Mouse (Mus musculus): ENCODE results near the gene Myo15b.
A peak's percentile ranks its signal among the peaks of the same experiment; 100 is the strongest.

Myo15b gene

DNA sequence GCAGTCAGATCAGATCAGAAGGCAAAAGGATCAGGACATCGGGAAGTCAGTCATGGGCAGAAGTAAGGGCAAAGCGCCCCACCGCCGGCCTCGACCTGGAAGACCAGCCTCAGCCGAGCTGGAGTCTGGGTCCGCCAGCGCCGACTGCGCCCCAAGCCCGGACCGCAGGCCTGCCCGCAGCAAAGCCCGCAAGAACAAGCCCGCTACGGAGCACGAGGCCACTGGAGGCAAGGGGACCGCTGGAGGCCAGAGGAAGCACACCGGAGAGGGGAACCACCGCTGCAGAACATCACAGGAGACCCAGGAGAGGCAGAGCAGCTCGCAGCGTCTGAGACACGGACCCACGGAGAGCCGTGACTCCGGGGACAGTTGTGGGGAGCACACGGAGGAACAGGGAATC is at the start of gene Myo15b:
Gene Myo15b, plus strand, starts transcription at position 53 of the 400 bp plus-strand sequence.
- no peak for DNase-seq

DNA sequence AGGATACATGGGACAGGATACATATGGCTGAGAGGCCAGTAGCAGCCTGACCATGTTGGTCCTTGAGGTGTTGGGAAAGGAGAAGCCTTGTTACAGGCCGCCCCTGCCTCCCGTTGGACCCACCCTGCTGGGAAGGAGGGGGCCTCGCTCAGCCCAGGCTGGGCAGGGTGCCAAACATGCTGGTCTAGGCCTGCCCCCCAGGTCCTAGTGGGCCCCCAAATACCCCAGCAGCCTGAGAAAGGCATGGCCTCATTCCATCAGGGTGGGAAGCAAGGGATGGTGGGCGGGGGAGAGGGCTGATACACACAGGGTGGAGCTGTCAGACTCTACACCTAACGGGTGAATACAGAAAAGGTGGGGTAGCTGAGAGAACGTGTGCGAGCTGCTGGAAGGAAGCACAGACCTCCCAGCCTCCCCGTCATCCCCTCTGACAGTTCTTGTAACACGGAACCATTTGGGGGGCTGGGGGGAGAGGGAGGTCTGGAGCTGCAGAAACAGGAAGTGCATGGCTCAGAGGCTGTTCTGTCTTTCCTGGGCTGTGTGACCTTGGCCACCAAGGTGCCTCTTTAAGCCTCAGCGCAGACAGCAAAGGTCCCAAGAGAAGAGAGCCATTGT is 49.4 kb upstream of the Myo15b start:
- DNase-seq, result peak; percentile 97

GRCm38 (mm10) chr11:115809311-115809781 is 48.9 kb upstream of the Myo15b start:
- peak; percentile 99 for DNase-seq

DNA sequence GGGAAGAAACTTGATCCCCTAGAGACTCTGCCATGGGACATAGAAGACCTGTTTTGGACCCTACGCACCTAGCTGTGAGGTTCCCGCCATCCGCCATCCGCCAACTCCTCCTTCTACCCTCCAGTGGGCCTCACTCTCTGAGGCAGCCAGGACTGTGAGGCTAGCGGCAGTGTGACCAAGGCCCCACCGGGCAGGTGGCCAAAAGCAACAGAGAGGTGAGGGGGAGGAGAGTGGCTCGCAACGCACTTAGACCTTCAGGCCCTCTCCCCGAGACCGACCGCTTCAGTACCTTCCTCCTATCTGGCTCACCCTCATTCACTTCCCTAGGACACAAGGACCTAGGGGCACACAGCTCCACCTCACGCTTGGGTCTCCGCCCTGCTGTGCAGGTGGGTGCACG is 47.8 kb upstream of the Myo15b start:
- peak; percentile 98 for DNase-seq

- no peak for DNase-seq
Measured at GRCm38 (mm10) chr11:115811381-115812093, 46.7 kb upstream of the Myo15b start.

GRCm38 (mm10) chr11:115812095-115812494 is 46.1 kb upstream of the Myo15b start:
- DNase-seq, result peak; percentile 98

GRCm38 (mm10) chr11:115812533-115813420 is 45.4 kb upstream of the Myo15b start:
- DNase-seq, result peak; percentile 97

- DNase-seq, result peak; percentile 100
Measured at GRCm38 (mm10) chr11:115813507-115814296, 44.5 kb upstream of the Myo15b start, which contains the start of gene Caskin2. Gene Caskin2, minus strand, starts transcription at chr11:115813639.

- DNase-seq, result peak; percentile 98
Measured at GRCm38 (mm10) chr11:115814605-115815450, 43.4 kb upstream of the Myo15b start, which contains the start of gene Tsen54. Gene Tsen54, plus strand, starts transcription at chr11:115814724.

GRCm38 (mm10) chr11:115817331-115817730 is 40.9 kb upstream of the Myo15b start:
- DNase-seq, result no peak

- DNase-seq, result no peak
Measured at GRCm38 (mm10) chr11:115819915-115820623, 38.1 kb upstream of the Myo15b start.

- DNase-seq, result no peak
Measured at GRCm38 (mm10) chr11:115821001-115821400, 37.2 kb upstream of the Myo15b start.

GRCm38 (mm10) chr11:115823774-115824740 is 34.1 kb upstream of the Myo15b start, which contains the start of gene Llgl2:
Gene Llgl2, plus strand, starts transcription at chr11:115824049.
- peak; percentile 99 for DNase-seq

DNA sequence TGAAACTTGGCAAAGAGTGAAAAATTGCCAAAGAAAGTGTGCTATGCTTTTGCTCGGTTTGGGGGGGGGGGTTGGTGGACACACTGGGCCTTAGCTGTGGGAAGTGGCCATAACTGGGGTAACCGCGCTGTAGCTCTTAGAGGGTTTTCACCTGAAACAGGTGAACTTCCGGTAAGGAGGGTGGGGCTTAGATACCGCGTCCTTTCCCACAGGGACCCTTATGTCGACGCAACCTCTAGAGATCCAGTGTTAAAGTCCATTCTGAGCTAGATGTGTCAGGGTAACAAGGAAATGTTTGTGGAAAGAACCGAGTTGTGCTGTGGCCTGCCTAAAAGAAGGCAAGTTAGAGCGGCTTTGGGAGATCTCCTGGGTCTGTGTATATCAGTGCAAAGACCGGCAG is 33.4 kb upstream of the Myo15b start:
- DNase-seq, result no peak

- DNase-seq, result no peak
Measured at GRCm38 (mm10) chr11:115826487-115826886, 31.7 kb upstream of the Myo15b start.

DNA sequence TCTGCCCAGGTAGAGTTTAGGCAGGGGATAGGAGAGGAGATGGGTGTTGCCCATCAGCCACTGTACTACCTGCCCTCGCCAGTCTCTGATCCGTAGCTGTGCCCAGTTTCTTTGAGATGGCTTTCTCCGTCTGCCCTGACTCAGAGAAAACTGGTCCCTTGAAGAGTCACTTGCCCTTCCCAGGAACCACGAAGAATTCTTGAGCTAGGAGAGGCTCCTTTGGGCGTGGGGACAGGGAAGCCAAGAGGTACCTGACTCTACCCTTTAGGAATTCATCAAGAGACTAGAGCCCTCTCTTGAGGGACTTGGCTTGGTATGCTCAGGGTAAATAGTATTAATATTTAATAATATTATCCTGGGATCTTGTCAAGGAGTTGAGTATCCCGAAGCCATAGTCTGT is 30.6 kb upstream of the Myo15b start:
- DNase-seq, result no peak

DNA sequence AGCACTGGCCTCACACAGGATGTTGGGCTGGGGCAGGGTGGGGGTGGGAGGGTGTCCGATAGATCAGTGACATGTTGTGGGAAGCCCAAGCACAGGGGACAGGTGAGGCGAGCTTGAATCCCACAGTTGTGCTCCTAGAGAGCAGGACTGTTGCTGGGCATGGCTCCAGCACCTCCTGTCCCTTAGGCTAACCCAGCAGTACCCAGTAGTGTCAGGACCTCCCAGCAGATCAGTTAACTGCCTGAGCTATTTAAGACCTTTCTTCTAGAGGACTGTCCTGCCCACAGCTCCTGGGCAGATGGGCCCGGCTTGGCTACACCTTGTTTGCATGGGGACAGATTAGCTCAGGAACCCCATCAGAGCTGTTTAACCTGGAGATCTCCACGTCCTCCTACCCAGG is 29.2 kb upstream of the Myo15b start:
- DNase-seq, result no peak

DNA sequence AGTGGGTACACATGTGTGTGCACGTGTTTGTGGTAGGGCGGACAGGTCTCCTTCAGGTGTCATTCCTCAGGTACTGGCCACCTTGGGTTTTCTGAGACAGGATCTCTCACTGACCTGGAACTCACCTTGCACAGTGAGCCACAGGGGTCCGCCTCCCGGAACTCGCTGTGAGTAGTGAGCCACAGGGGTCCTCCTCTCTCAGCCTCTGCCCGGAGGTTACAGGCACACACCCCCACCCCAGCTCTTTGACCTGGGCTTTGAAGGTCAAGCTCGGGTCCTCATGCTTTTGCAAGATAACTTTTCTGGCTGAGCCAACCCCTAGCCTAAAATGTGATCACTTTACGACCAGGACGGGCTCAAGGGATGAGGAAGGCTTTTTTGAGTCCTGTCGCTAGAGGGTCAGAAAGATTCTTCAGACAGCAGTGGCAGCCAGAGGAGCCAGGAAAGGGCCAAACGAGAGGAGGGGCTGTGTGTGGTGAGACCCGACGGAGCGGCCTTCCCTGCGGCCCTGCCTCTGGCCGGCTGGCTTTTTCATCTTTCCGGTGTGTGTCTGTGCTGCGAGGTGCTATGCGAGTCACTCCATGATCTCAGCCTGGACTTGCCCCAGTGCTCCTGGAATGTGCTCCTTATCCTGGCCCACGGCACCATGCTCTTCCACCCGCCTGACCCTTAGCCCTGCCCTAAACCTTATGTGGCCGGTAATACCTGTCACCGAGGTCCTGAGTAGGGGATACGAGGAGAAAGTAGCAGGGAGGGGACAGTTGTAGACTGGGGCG is 27.5 kb upstream of the Myo15b start:
- no peak for DNase-seq

DNA sequence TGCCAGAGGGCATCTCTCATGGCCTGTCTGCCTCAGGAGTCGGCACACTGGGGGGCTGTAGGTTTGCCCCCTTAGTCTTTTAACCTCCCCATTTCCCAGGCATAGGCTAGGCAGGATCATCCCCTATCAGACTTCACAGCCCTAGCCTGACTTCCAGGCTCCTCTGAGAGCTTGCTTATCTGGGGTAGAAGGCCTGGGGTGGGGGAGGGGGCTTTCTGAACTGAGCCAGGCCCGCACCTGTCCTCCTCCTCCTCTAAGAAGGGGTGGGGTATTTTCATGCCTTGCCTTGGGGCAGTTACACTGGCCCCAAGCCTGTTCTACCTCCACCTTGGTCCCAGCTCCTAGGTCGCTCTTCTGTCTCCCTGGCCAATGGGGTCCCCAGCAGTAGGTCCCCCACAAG is 26.7 kb upstream of the Myo15b start:
- no peak for DNase-seq

Measured in heart, adult 11 months (tissue).